Mouse (Mus musculus): ENCODE results near the gene Gm29797.

- TF ChIP-seq CTCF (conservative IDR thresholded peaks at IDR 0.05; ENCODE audit: low read length) (no peak), POU5F1 (IDR thresholded peaks at IDR 0.05; ENCODE audit: borderline replicate concordance, low read length) (no peak), NANOG (IDR thresholded peaks at IDR 0.05; ENCODE audit: borderline replicate concordance, low read length) (no peak)
Measured at GRCm38 (mm10) chr2:181691571-181691970, 34.7 kb downstream of the Gm29797 start.

All from E14TG2a.4 (cell line).